8 mouse cellular contexts compared by ENCODE assay signal in genomic region chr13:49341831-49342722, GRCm38 (mm10). TPM values are rescaled to one million over a fixed set of nuclear protein-coding genes. Genes with fewer than 3 reads are reported as not detected.
DNase-seq lines count a peak whose midpoint lies in the region; ATAC-seq and TF ChIP-seq lines count a peak whose summit lies in the region.

No protein-coding gene starts in this region.

- H3K4me1 ChIP-seq in heart, embryonic 12.5 days (replicated peaks) = peaks cover 55% of the 10 kb centered on the region
- H3K4me1 ChIP-seq in bone marrow, adult 2 months (ENCODE audit: control insufficient read depth, insufficient read depth, low read length) = peaks cover 6% of the 10 kb centered on the region
- peaks cover 52% of the 10 kb centered on the region for H3K4me1 ChIP-seq in heart, embryonic 16.5 days (ENCODE audit: control insufficient read depth, insufficient read depth, low read length)
- H3K4me1 ChIP-seq in liver, postnatal 0 days (ENCODE audit: insufficient read depth) = peaks cover 48% of the 10 kb centered on the region

- TF ChIP-seq EP300 in liver, postnatal 0 days (IDR thresholded peaks at IDR 0.05; ENCODE audit: low read depth) = no peak

- TF ChIP-seq CTCF in bone marrow, adult 2 months (IDR thresholded peaks at IDR 0.05; ENCODE audit: control insufficient read depth, insufficient read depth, low read length) = no peak
- no peak for TF ChIP-seq CTCF in liver, postnatal 0 days (IDR thresholded peaks at IDR 0.05; ENCODE audit: low read depth)

- DNase-seq in heart, adult 8-10 months (ENCODE audit: low spot score) = no peak
- DNase-seq in liver, postnatal 0 days = no peak
- DNase-seq in right cerebral cortex, postnatal 4 days = no peak
- DNase-seq in cerebellum, adult 11-12 months = no peak
- DNase-seq in urinary bladder, postnatal 4 days (ENCODE audit: low spot score in 2 of 2) = no peak

- H3K27me3 ChIP-seq in heart, embryonic 12.5 days (replicated peaks) = no peaks in the 10 kb centered on the region
- H3K27me3 ChIP-seq in heart, embryonic 16.5 days (ENCODE audit: control insufficient read depth, insufficient read depth, low read length) = no peaks in the 10 kb centered on the region
- no peaks in the 10 kb centered on the region for H3K27me3 ChIP-seq in liver, postnatal 0 days (ENCODE audit: insufficient read depth, low read length)

- peak overlapping the region; percentile 85 for H3K4me3 ChIP-seq in heart, embryonic 12.5 days
- peak overlapping the region; percentile 83 for H3K4me3 ChIP-seq in bone marrow, adult 2 months (replicated peaks; ENCODE audit: control insufficient read depth, low read depth, low read length)
- H3K4me3 ChIP-seq in heart, embryonic 16.5 days (ENCODE audit: low read length) = peak overlapping the region; percentile 99
- H3K4me3 ChIP-seq in liver, postnatal 0 days (ENCODE audit: low read depth, low read length) = peak overlapping the region; percentile 87

- no peaks in the 10 kb centered on the region for H3K9me3 ChIP-seq in heart, embryonic 12.5 days (replicated peaks)
- no peaks in the 10 kb centered on the region for H3K9me3 ChIP-seq in heart, embryonic 16.5 days (replicated peaks; ENCODE audit: control insufficient read depth, low read length)
- H3K9me3 ChIP-seq in liver, postnatal 0 days (ENCODE audit: low read length) = no peaks in the 10 kb centered on the region

- peak overlapping the region; percentile 68 for H3K27ac ChIP-seq in heart, embryonic 12.5 days (ENCODE audit: poor library complexity, severe bottlenecking)
- peak overlapping the region; percentile 72 for H3K27ac ChIP-seq in bone marrow, adult 2 months (ENCODE audit: control insufficient read depth, insufficient read depth, low read depth, low read length, poor library complexity)
- peak overlapping the region; percentile 89 for H3K27ac ChIP-seq in heart, embryonic 16.5 days (ENCODE audit: low read length)
- peak overlapping the region; percentile 46 for H3K27ac ChIP-seq in liver, postnatal 0 days (ENCODE audit: low read depth)

- H3K9ac ChIP-seq in heart, embryonic 12.5 days = peak overlapping the region; percentile 92
- peak overlapping the region; percentile 99 for H3K9ac ChIP-seq in heart, embryonic 16.5 days (ENCODE audit: low read length)
- H3K9ac ChIP-seq in liver, postnatal 0 days (replicated peaks) = peak overlapping the region; percentile 75

- peak overlapping the region; percentile 90 for H3K4me2 ChIP-seq in heart, embryonic 12.5 days
- H3K4me2 ChIP-seq in heart, embryonic 16.5 days (ENCODE audit: low read depth, low read length) = peak overlapping the region; percentile 74
- peak overlapping the region; percentile 97 for H3K4me2 ChIP-seq in liver, postnatal 0 days (ENCODE audit: low read depth, low read length)

- TF ChIP-seq POLR2A in bone marrow, adult 2 months (IDR thresholded peaks at IDR 0.05; ENCODE audit: borderline replicate concordance, control insufficient read depth, low read depth, low read length) = no peak

- ATAC-seq in heart, embryonic 12.5 days (ENCODE audit: insufficient number of reproducible peaks, low FRiP score) = peak; percentile 34
- peak; percentile 12; the same call in 1 of the 2 replicates for ATAC-seq in heart, embryonic 16.5 days (replicated peaks; ENCODE audit: extremely low read depth, insufficient read depth, low FRiP score)
- ATAC-seq in liver, postnatal 0 days = no peak

- WGBS in heart, embryonic 12.5 days = 10% methylated on average over 25 of the region's 25 CpGs
- 16% methylated on average over 25 of the region's 25 CpGs for WGBS in bone marrow, adult 2 months
- 5% methylated on average over 25 of the region's 25 CpGs for WGBS in heart, embryonic 16.5 days
- 12% methylated on average over 22 of the region's 25 CpGs for WGBS in liver, postnatal 0 days (ENCODE audit: insufficient replicate concordance)

- H3K36me3 ChIP-seq in heart, embryonic 12.5 days = no peaks in the 10 kb centered on the region
- H3K36me3 ChIP-seq in heart, embryonic 16.5 days (ENCODE audit: control insufficient read depth, insufficient read depth) = no peaks in the 10 kb centered on the region
- no peaks in the 10 kb centered on the region for H3K36me3 ChIP-seq in liver, postnatal 0 days (replicated peaks; ENCODE audit: insufficient read depth, low read length)

RNA-seq across cellular contexts. Expression of gene Bicd2, which starts 0.7 kb away (rescaled TPM):
- 53.5 and 54.0 TPM in 2 replicates for polyA plus RNA-seq in heart, embryonic 12.5 days (2016; fragmentation: Nextera tagmentation; extraction: Ambion mirVana)
- 10 to 100 TPM; 67.9 to 79.2 (median 73.3) TPM for total RNA-seq in heart, adult 8-10 months (2022)
- polyA plus RNA-seq in bone marrow, adult 2 months (2011; ENCODE audit: insufficient read depth, insufficient read length, low replicate concordance, missing spikeins) = 12.1 and 23.2 TPM in 2 replicates
- polyA plus RNA-seq in heart, embryonic 16.5 days (2015; fragmentation: Nextera tagmentation; extraction: Ambion mirVana) = 55.9 and 59.8 TPM in 2 replicates
- 4.9 and 5.8 TPM in 2 replicates for polyA plus RNA-seq in liver, postnatal 0 days (2015; fragmentation: Nextera tagmentation; extraction: Ambion mirVana)

RNA-seq across cellular contexts. Expression of gene Fgd3, which starts 22.0 kb away (rescaled TPM):
- polyA plus RNA-seq in heart, embryonic 12.5 days (2016; fragmentation: Nextera tagmentation; extraction: Ambion mirVana) = 0.13 and 0.15 TPM in 2 replicates
- 1 to 10 TPM; 1.2 to 2.4 (median 1.7) TPM for total RNA-seq in heart, adult 8-10 months (2022)
- polyA plus RNA-seq in bone marrow, adult 2 months (2011; ENCODE audit: insufficient read depth, insufficient read length, low replicate concordance, missing spikeins) = 10.9 and 31.9 TPM in 2 replicates
- polyA plus RNA-seq in heart, embryonic 16.5 days (2015; fragmentation: Nextera tagmentation; extraction: Ambion mirVana) = 0.22 and 0.29 TPM in 2 replicates
- 0.57 and 0.62 TPM in 2 replicates for polyA plus RNA-seq in liver, postnatal 0 days (2015; fragmentation: Nextera tagmentation; extraction: Ambion mirVana)
